Mouse (Mus musculus) thymus, adult 2 months (tissue): ENCODE measurements around the gene Upp2. TPM values are rescaled to one million over a fixed set of nuclear protein-coding genes. Genes with fewer than 3 reads are reported as not detected.
A peak's percentile ranks its signal among the peaks of the same experiment; 100 is the strongest.

Experiments
- DNase-seq: peaks from one replicate; pipeline ENCODE4 v3.0.0; 2021
- H3K27ac ChIP-seq: fragments of 200-500 bp; 2 replicates; pipeline ENCODE4 v1.5.1; 2012; ENCODE audit warnings: low read length, control low read depth; ENCODE audit not compliant: control insufficient read depth, insufficient read depth
- H3K27me3 ChIP-seq: fragments of 200-500 bp; 2 replicates; pipeline ENCODE4 v1.6.1; 2012; ENCODE audit warnings: mild to moderate bottlenecking, low read length, moderate library complexity, mixed read lengths; ENCODE audit not compliant: control insufficient read depth, insufficient read depth
- H3K36me3 ChIP-seq: fragments of 200-500 bp; 2 replicates; pipeline ENCODE4 v1.6.1; 2012; ENCODE audit warnings: mild to moderate bottlenecking, low read length, moderate library complexity; ENCODE audit not compliant: control insufficient read depth, insufficient read depth
- H3K4me1 ChIP-seq: fragments of 200-500 bp; replicated peaks from 2 replicates; pipeline ENCODE4 v1.6.1; 2012; ENCODE audit warnings: low read length; ENCODE audit not compliant: control insufficient read depth, insufficient read depth
- H3K4me3 ChIP-seq: fragments of 200-500 bp; 2 replicates; pipeline ENCODE4 v1.5.1; 2012; ENCODE audit warnings: mild to moderate bottlenecking, low read length, control low read depth, moderate library complexity; ENCODE audit not compliant: control insufficient read depth, insufficient read depth
- CTCF ChIP-seq: fragments of 200-500 bp; IDR thresholded peaks from 2 replicates; pipeline ENCODE4 v1.5.1; 2012; ENCODE audit warnings: mild to moderate bottlenecking, control low read depth, low read length, moderate library complexity, borderline replicate concordance; ENCODE audit not compliant: control insufficient read depth, poor library complexity, insufficient read depth; ENCODE audit errors: extremely low read depth
- POLR2A ChIP-seq: fragments of 200-500 bp; IDR thresholded peaks from 2 replicates; pipeline ENCODE4 v1.6.1; 2012; ENCODE audit warnings: mild to moderate bottlenecking, low read length, control low read depth, moderate library complexity; ENCODE audit not compliant: control insufficient read depth, poor library complexity, insufficient read depth; ENCODE audit errors: extremely low read depth
- WGBS: fragments of 180-500 bp; shearing (Covaris S2); methylation state at CpG from one replicate; pipeline ENCODE4 v1.1.7; 2018; 5-methylcytosine and 5-hydroxymethylcytosine counted together
- polyA plus RNA-seq: library from polyadenylated mRNA; depleted of rRNA; stranded (reverse); fragments of >200 nt; gene quantifications from 2 replicates; pipeline ENCODE4 v1.2.3, GENCODE M21; 2012

Gene Upp2
- polyA plus RNA-seq, 1 experiment = 1.8 TPM

DNA sequence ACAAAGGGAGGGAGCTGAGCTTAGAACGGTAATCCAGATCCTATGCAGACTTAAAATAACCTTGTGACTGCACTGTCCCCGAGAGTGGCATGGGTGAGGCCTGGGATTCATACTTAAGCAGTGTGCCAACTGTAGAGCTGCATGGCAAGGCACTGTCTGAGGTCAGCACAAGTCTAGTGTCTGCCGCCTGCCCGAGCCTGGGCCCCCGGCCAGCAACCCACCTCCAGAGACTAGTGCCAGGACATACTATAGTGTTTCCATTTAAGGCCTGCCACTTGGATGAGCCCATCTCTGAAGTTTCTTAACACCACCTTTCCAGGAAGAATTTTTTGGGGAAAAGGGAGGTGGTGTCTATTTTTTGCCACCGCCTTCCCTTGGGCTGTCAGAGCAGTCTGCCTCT is 1.8 kb upstream of the Upp2 start:
- Histone ChIP-seq H3K4me1 (peaks cover 5% of the 10 kb centered on the region; the same call in 1 of the 2 replicates), H3K4me3 (no peak overlapping the region), H3K27me3 (no peaks in the 10 kb centered on the region; the same call in 1 of the 2 replicates), H3K27ac (no peak overlapping the region), H3K36me3 (no peaks in the 10 kb centered on the region)
- WGBS = 89% methylated on average over 6 of the region's 6 CpGs
- TF ChIP-seq POLR2A (no peak), CTCF (no peak)
- DNase-seq = no peak

GRCm38 (mm10) chr2:58566049-58566409 is 1.1 kb upstream of the Upp2 start:
- Histone ChIP-seq H3K36me3 (no peaks in the 10 kb centered on the region), H3K27ac (no peak overlapping the region), H3K27me3 (no peaks in the 10 kb centered on the region; the same call in 1 of the 2 replicates), H3K4me1 (peaks cover 5% of the 10 kb centered on the region; the same call in 1 of the 2 replicates), H3K4me3 (peak overlapping the region; percentile 54)
- TF ChIP-seq POLR2A (no peak), CTCF (no peak)
- 55% methylated on average over 6 of the region's 6 CpGs for WGBS
- no peak for DNase-seq

DNA sequence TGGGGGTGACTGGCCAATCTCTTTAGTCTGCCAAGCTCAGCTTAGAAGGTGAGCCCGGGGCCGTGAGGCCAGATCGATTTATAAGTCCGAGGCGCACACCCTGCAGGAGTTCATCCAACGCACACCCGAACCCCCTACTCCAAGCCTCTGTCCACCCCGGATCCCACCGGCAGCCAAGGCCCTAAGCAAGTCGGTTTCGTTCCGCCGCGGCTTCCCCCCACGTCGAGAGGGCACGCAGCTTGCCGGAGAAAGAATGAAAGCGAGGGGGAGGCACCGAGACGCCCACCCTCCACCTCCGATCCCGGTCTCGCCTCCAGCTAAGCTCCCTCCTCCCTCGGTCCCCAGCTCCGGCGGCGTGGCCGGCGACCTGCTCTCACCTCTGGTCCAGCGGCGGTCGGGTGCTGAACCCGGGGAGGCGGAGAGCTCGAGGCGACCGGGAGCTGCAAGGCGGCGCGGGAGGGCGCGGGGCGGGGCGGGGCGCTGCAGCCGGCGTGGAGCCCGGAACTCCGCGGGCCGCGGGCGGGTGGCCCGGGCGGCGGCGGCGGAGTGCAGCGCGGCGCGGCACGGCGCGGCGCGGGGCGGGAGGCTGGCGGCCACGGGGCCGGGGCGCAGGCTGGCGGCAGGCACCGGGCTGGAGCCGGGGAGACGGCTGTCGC is 560 bp upstream of the Upp2 start:
- no peak overlapping the region for H3K27ac ChIP-seq
- no peaks in the 10 kb centered on the region for H3K36me3 ChIP-seq
- no peaks in the 10 kb centered on the region; the same call in 1 of the 2 replicates for H3K27me3 ChIP-seq
- 4% methylated on average over 78 of the region's 78 CpGs for WGBS
- H3K4me1 ChIP-seq = peaks cover 5% of the 10 kb centered on the region; the same call in 1 of the 2 replicates
- H3K4me3 ChIP-seq = peak overlapping the region; percentile 54
- TF ChIP-seq POLR2A (no peak), CTCF (0 out of 2 replicates have a peak, but pooled peaks have one; percentile 30)
- DNase-seq = peak; percentile 50

DNA sequence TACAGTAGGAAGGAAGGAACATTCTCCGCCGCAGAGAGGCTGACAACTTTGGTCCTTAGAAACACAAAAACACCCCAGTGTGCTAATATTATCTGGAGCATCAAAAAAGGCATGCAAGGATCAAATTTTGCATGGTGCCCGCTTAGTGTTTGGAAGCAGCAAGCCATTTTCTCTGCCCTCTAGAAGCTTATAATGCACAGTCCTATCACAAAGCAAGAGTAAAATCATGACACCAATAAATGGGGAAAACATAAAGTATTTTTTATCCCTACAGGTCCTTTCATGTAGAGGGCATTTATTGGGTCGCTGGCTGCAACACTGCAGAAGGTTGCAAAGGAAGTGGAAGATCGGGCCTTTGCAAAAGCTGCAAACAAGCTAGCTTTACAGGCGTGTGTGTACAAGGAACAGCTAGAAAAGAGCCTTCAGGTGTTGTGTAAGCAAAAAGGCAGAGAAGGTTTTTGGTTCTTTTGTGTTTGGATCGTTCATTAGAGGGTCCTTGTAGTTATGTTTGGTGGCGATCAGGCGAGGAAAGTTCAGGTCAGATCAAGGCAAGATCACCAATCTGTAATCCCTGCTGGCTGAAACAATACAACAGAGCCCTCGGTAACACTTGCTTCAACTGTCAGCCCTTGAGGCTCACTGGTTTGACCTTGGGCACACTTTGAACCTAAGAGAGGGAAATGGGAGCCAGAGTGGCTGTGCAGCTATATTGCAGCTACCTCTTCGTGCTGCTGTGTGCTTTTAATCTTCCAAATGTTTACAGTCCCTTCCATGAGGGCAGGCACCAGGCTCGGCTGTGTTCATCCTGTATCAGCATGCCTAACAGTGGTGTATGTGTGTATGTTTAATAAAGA is 995 bp downstream of the Upp2 start:
- H3K4me3 ChIP-seq = no peak overlapping the region
- no peak for TF ChIP-seq CTCF
- TF ChIP-seq POLR2A = no peak
- H3K27ac ChIP-seq = no peak overlapping the region
- DNase-seq = no peak
- no peaks in the 10 kb centered on the region; the same call in 1 of the 2 replicates for H3K27me3 ChIP-seq
- no peaks in the 10 kb centered on the region for H3K36me3 ChIP-seq
- WGBS = 35% methylated on average over 12 of the region's 12 CpGs
- peaks cover 5% of the 10 kb centered on the region; the same call in 1 of the 2 replicates for H3K4me1 ChIP-seq

DNA sequence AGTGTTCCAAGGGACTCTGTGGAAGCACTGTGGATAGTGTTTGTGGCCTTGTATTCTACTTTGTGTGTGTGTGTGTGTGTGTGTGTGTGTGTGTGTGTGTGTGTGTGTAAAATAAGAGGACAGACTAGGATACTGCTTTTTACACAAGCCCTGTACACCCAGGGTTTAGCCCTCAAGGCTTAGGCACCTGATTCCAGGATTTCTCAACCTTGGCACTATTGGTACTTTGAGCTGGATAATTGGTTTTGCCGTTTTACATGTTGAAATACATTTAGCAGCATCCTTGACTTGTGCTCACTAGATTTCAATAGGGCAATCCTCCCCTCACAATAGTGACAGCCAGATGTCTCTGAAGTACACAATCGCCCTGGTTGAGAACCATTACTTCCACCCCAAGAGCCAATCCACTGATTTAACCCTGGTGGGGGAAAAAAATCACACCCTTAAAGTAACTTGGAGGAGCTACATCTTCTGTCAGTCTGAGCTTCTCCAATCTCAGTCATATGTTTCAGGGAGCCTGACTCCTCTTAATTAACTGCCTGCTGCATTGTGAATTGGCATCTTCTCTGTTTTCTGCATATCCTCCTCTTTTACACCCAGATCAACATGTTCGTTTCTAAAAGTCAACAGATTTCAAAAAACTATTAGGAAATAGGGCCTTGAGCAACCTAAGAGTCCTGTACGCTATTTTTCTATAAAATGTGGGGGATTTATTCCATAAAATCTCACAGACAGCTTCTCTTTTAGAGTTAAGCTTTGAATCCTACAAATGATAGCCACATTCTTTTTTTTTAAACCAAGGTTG is 1.9 kb downstream of the Upp2 start:
- Histone ChIP-seq H3K4me1 (peaks cover 5% of the 10 kb centered on the region; the same call in 1 of the 2 replicates), H3K27ac (no peak overlapping the region), H3K36me3 (no peaks in the 10 kb centered on the region), H3K27me3 (no peaks in the 10 kb centered on the region; the same call in 1 of the 2 replicates), H3K4me3 (no peak overlapping the region)
- no peak for TF ChIP-seq CTCF
- TF ChIP-seq POLR2A = no peak
- 93% methylated on average over 4 of the region's 4 CpGs for WGBS
- no peak for DNase-seq

- Histone ChIP-seq H3K36me3 (no peaks in the 10 kb centered on the region), H3K4me1 (no peaks in the 10 kb centered on the region), H3K27me3 (no peaks in the 10 kb centered on the region), H3K4me3 (no peak overlapping the region), H3K27ac (no peak overlapping the region)
- no peak for DNase-seq
- 92% methylated on average over 2 of the region's 2 CpGs for WGBS
- TF ChIP-seq CTCF = no peak
- TF ChIP-seq POLR2A = no peak
These were observed 7.1 kb downstream of the Upp2 start for GRCm38 (mm10) chr2:58574167-58574566.
